Mouse (Mus musculus) induced T-regulatory cell, adult 2 months (primary cell): ENCODE data around the gene Gimap8.

Experiments used
- DNase-seq: peaks from one replicate; pipeline ENCODE4 v3.0.0-alpha.2; 2012; ENCODE audit warnings: low read depth

Gimap8 gene

DNA sequence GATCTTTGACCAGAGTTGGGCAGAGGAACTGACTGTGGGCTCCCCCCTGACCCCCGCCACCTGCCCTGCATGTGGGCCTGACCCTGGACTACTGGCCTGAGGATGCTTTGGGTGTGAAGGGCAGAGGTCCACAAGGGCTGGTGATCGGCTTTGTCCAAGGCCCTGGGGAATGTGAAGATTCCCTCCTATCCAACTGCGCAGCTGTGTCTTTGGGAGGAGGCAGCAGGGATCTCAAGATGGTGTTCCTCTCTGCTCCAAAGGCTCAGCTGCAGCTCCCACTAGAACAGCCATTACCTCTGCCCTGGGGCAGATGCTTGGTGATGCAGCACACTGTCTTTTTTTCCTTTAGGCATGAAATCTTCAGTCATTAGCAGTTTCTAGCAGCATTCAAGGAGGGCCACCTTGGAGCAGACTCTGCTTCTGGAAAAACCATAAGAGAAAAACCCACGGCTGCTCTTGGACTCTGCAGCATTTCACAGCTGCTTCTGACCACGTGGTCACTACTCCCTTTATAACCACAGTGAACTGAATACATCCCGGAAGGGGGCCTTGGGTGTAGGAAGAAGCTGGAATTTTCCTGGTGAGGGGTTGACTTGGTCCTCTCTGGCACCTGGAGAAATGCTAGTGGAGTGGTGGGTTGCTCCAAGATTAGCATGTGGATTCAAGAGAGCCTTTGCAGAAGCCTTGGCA, 9.1 kb upstream of the Gimap8 start:
- no peak for DNase-seq

- DNase-seq = no peak
These were observed 8.5 kb upstream of the Gimap8 start for GRCm38 (mm10) chr6:48638553-48638952.

DNA sequence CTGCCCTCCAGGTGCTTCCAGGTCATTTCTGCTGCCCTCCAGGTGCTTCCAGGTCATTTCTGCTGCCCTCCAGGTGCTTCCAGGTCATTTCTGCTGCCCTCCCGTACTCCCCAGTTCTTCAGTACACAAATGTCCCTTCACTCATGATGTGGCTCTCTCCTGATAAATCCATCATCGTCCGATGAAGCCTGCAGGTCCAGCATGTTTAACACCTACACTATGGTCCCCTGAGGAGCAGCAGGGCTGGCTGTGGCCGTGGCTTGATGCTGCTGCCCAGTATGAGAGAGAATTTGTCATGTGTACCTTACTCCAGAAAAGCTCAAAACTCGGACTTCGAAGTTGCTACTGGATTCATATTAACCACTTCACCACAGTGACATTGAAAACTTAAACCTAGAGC, 5.6 kb upstream of the Gimap8 start:
- DNase-seq = no peak

DNA sequence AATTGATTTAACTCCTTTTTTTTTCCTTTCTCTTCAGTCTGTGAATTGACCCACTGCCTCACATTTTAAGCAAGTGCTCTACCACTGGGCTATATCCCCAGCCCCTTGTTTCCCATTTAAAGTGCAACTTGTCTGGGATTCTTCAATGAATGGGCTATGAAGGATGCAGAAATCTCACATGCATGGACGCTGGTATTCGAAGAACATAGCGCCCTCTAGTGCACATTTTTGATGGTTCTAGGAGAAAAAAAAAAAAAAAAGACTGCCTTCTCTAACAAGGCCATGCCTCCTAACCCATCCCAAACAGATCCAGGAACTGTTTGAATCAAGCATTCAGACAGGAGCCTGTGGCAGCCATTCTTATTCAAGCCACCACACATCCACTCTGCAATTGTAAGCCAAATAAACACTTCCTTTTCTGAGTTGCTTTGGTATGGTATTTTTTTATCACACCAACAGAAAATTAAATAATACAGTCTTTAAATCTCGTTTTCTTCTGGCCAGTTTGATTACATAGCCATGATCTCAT, 4.2 kb upstream of the Gimap8 start:
- DNase-seq = peak; percentile 89

DNA sequence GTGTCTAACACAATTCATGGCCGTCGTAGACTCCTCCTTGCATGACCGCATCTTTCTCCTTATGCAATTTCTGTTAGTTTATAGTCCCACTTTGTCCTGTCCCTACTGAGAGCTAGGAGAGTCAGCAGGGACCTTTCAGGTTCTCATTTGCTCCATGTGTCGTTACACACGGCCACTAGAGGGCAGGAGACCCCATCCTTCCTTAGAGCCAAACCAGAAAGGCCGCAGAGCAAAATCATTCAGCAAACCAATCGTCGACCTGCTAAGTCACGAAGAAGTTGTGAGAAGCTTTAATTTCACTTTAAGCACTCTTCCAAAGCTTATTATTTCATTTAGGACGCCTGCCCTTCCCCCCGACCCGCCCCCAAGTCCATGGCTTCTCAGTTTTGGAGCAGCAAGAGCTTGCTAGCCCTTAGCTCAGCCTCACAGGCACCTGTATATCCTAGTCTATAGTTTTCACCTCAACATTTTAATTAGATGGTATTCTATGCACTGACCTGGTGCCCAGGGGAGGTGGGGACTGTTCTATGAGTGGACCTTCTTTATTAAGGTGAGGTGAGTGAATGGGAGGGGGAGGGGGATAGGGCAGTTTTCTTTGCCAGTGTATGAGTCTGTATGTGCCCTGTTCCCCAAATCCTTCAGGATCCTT, 1.2 kb upstream of the Gimap8 start:
- DNase-seq = peak; percentile 93

DNA sequence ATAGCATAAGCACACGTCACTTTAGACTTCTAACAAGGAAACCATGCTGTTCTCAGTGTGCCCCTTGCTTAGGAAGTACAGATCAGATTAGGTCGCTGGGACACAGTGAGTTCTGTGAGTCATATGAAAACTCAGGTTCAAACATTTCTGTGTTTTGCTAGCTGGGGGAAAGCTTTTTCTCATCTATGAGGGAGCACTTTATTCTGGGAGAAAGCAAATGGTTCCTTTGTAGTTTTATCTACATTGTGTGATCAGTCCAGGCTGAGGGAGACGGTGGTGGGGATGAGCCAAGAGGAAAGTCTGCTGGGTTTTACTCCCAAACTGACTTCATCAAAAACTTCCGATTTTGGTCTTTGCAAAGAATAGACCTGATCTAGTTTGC, 734 bp upstream of the Gimap8 start:
- DNase-seq = peak; percentile 75

- peak; percentile 52 for DNase-seq
These were observed 577 bp downstream of the Gimap8 start for GRCm38 (mm10) chr6:48647611-48648010.

DNA sequence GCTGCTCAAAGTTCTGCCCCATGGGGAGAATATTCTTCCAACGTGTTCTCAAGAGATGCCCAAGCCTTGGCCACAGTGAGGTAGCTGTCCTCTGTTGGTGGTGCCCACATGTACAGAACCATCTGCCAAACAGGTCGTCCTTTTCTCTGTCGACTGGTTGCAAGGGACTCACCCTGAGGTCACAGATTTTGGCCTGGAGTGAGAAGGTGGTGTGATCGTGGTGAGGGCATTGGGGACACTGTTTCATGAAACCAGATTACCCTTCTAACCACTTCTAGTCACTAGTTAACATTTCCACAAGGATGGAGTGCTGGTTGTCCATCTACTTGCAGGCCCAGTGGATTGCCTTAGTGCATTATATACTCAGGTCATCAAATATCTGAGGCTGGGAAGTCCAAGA, 1.7 kb downstream of the Gimap8 start:
- DNase-seq = no peak

DNA sequence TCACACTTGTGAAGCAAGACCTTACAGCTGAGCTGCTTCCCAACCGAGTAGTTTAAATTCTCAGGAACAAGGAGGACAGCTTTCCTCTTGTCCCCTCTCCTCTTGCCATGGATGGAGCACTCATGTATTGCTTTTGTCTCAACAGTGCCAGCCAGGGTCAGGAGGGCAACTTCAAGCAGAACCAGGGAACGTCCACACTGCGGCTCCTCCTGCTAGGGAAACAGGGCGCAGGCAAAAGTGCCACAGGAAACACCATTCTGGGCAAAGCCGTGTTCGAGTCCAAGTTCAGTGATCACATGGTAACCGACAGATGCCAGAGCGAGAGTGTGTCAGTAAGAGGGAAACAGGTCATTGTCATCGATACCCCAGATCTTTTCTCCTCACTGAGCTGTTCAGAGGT, 3.0 kb downstream of the Gimap8 start:
- DNase-seq = no peak

- no peak for DNase-seq
These were observed 11.7 kb downstream of the Gimap8 start for GRCm38 (mm10) chr6:48658721-48659120.

- DNase-seq = peak; percentile 70
These were observed 17.7 kb downstream of the Gimap8 start for GRCm38 (mm10) chr6:48664750-48665149.

DNA sequence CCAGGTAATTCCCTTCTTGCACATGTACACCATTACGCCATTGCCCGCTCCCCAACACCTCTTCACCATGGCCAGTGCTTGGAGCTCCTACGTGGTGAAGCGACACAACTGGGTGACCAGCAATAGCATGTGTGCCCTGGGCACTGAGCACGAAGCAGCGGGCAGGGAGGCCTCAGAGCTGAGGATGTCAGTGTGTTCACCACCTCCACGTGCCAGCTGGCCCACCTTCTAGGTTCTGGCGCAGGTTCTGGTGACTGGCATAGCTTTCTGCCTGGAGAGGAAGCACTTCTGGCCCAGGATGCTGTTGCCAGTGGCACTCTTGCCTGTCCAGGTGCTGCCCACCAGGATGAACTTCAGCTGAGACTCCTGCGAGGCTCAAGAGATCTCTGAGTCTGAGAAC, 18.4 kb downstream of the Gimap8 start:
- DNase-seq = no peak

GRCm38 (mm10) chr6:48666159-48666586, 19.1 kb downstream of the Gimap8 start:
- DNase-seq = peak; percentile 70

- DNase-seq = no peak
These were observed 21.0 kb downstream of the Gimap8 start for GRCm38 (mm10) chr6:48668022-48668421.

GRCm38 (mm10) chr6:48669446-48669969, 22.5 kb downstream of the Gimap8 start:
- DNase-seq = peak; percentile 53

- DNase-seq = peak; percentile 77
These were observed 27.4 kb downstream of the Gimap8 start for GRCm38 (mm10) chr6:48674291-48675058.

DNA sequence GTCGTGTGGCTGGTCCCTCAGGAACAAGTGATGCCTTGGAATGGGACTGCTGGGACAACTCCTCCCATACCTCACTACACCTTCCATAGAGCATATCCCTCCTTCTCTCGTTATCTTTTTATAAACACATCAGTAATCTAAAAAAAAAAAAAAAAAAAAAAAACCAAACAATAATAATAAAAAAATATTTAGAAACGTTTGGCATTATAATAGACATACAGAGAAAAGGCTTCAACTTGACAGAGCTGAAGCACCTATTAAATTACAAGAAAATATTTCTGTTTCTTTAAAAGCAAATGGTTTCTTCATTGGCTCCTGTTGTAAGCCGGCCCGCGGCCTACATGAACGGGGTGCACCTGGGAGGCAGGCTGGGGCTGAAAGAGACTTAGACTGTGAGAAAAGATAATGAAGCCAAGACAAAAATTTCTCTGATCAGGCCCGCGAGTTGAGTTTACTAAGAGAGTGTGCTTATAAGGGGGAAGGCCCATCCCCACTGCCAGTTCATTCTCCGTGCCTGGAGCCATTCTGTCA, 28.4 kb downstream of the Gimap8 start:
- no peak for DNase-seq

- peak; percentile 94 for DNase-seq
These were observed 29.2 kb downstream of the Gimap8 start, which contains the start of gene Gimap9 for GRCm38 (mm10) chr6:48675931-48676859. Gene Gimap9 (plus strand): TSS chr6:48676129.

- peak; percentile 61 for DNase-seq
These were observed 29.9 kb downstream of the Gimap8 start for GRCm38 (mm10) chr6:48676860-48677415.

GRCm38 (mm10) chr6:48677492-48678345, 30.7 kb downstream of the Gimap8 start:
- peak; percentile 79 for DNase-seq
